Mouse (Mus musculus): ENCODE results near the gene Cbr4. TPM values are rescaled to one million over a fixed set of nuclear protein-coding genes. Genes with fewer than 3 reads are reported as not detected.

Cbr4 gene
- polyA plus RNA-seq, 1 experiment from 2014 or later = 29.5 TPM

GRCm38 (mm10) chr8:61459763-61460162, 27.8 kb upstream of the Cbr4 start:
- DNase-seq (ENCODE audit: low spot score) (no peak), ATAC-seq (ENCODE audit: insufficient number of reproducible peaks, low FRiP score, low TSS enrichment, low read depth) (no peak)
- no peak overlapping the region for H3K4me2 ChIP-seq (ENCODE audit: low read depth, severe bottlenecking)
- H3K4me1 ChIP-seq (ENCODE audit: control insufficient read depth, insufficient read depth, low read length) = no peaks in the 10 kb centered on the region
- H3K9ac ChIP-seq (ENCODE audit: low read length) = no peak overlapping the region
- H3K4me3 ChIP-seq (ENCODE audit: low read depth, low read length) = no peak overlapping the region
- no peaks in the 10 kb centered on the region for H3K36me3 ChIP-seq (ENCODE audit: control insufficient read depth, insufficient read depth, low read length)
- no peak overlapping the region for H3K27ac ChIP-seq (replicated peaks; ENCODE audit: low read depth, low read length)
- H3K9me3 ChIP-seq (ENCODE audit: control insufficient read depth, low read length) = no peaks in the 10 kb centered on the region
- H3K27me3 ChIP-seq (ENCODE audit: control insufficient read depth, insufficient read depth, low read length) = no peaks in the 10 kb centered on the region
- WGBS = 77% methylated on average over 7 of the region's 7 CpGs

- Histone ChIP-seq H3K27me3 (ENCODE audit: control insufficient read depth, insufficient read depth, low read length) (no peaks in the 10 kb centered on the region), H3K36me3 (ENCODE audit: control insufficient read depth, insufficient read depth, low read length) (no peaks in the 10 kb centered on the region), H3K9me3 (ENCODE audit: control insufficient read depth, low read length) (no peaks in the 10 kb centered on the region), H3K9ac (ENCODE audit: low read length) (no peak overlapping the region), H3K4me2 (ENCODE audit: low read depth, severe bottlenecking) (no peak overlapping the region), H3K4me3 (ENCODE audit: low read depth, low read length) (no peak overlapping the region), H3K27ac (replicated peaks; ENCODE audit: low read depth, low read length) (no peak overlapping the region), H3K4me1 (ENCODE audit: control insufficient read depth, insufficient read depth, low read length) (no peaks in the 10 kb centered on the region)
- DNase-seq (ENCODE audit: low spot score) = no peak
- 86% methylated on average over 5 of the region's 5 CpGs for WGBS
- no peak for ATAC-seq (ENCODE audit: insufficient number of reproducible peaks, low FRiP score, low TSS enrichment, low read depth)
These were observed 25.3 kb upstream of the Cbr4 start for GRCm38 (mm10) chr8:61462221-61462620.

GRCm38 (mm10) chr8:61464393-61464792, 23.1 kb upstream of the Cbr4 start:
- Histone ChIP-seq H3K36me3 (ENCODE audit: control insufficient read depth, insufficient read depth, low read length) (no peaks in the 10 kb centered on the region), H3K4me2 (ENCODE audit: low read depth, severe bottlenecking) (no peak overlapping the region), H3K4me3 (ENCODE audit: low read depth, low read length) (no peak overlapping the region), H3K9ac (ENCODE audit: low read length) (no peak overlapping the region), H3K4me1 (ENCODE audit: control insufficient read depth, insufficient read depth, low read length) (no peaks in the 10 kb centered on the region), H3K27ac (replicated peaks; ENCODE audit: low read depth, low read length) (no peak overlapping the region), H3K9me3 (ENCODE audit: control insufficient read depth, low read length) (no peaks in the 10 kb centered on the region), H3K27me3 (ENCODE audit: control insufficient read depth, insufficient read depth, low read length) (no peaks in the 10 kb centered on the region)
- ATAC-seq (ENCODE audit: insufficient number of reproducible peaks, low FRiP score, low TSS enrichment, low read depth) = no peak
- no peak for DNase-seq (ENCODE audit: low spot score)
- 82% methylated on average over 2 of the region's 2 CpGs for WGBS

- no peaks in the 10 kb centered on the region for H3K27me3 ChIP-seq (ENCODE audit: control insufficient read depth, insufficient read depth, low read length)
- H3K4me3 ChIP-seq (ENCODE audit: low read depth, low read length) = no peak overlapping the region
- H3K36me3 ChIP-seq (ENCODE audit: control insufficient read depth, insufficient read depth, low read length) = no peaks in the 10 kb centered on the region
- no peak overlapping the region for H3K27ac ChIP-seq (replicated peaks; ENCODE audit: low read depth, low read length)
- no peaks in the 10 kb centered on the region for H3K9me3 ChIP-seq (ENCODE audit: control insufficient read depth, low read length)
- DNase-seq (ENCODE audit: low spot score) (no peak), ATAC-seq (ENCODE audit: insufficient number of reproducible peaks, low FRiP score, low TSS enrichment, low read depth) (no peak)
- H3K4me1 ChIP-seq (ENCODE audit: control insufficient read depth, insufficient read depth, low read length) = no peaks in the 10 kb centered on the region
- H3K4me2 ChIP-seq (ENCODE audit: low read depth, severe bottlenecking) = no peak overlapping the region
- H3K9ac ChIP-seq (ENCODE audit: low read length) = no peak overlapping the region
- WGBS = 91% methylated on average over 15 of the region's 15 CpGs
These were observed 20.6 kb upstream of the Cbr4 start for GRCm38 (mm10) chr8:61466696-61467552.

- Histone ChIP-seq H3K9me3 (ENCODE audit: control insufficient read depth, low read length) (no peaks in the 10 kb centered on the region), H3K4me3 (ENCODE audit: low read depth, low read length) (no peak overlapping the region), H3K9ac (ENCODE audit: low read length) (no peak overlapping the region), H3K27me3 (ENCODE audit: control insufficient read depth, insufficient read depth, low read length) (no peaks in the 10 kb centered on the region), H3K36me3 (ENCODE audit: control insufficient read depth, insufficient read depth, low read length) (no peaks in the 10 kb centered on the region), H3K4me1 (ENCODE audit: control insufficient read depth, insufficient read depth, low read length) (no peaks in the 10 kb centered on the region), H3K27ac (replicated peaks; ENCODE audit: low read depth, low read length) (no peak overlapping the region), H3K4me2 (ENCODE audit: low read depth, severe bottlenecking) (no peak overlapping the region)
- 94% methylated on average over 3 of the region's 3 CpGs for WGBS
- ATAC-seq (ENCODE audit: insufficient number of reproducible peaks, low FRiP score, low TSS enrichment, low read depth) = no peak
- no peak for DNase-seq (ENCODE audit: low spot score)
These were observed 20.1 kb upstream of the Cbr4 start for GRCm38 (mm10) chr8:61467553-61467815.

GRCm38 (mm10) chr8:61470213-61470612, 17.3 kb upstream of the Cbr4 start:
- no peak overlapping the region for H3K9ac ChIP-seq (ENCODE audit: low read length)
- no peak overlapping the region for H3K27ac ChIP-seq (replicated peaks; ENCODE audit: low read depth, low read length)
- no peak overlapping the region for H3K4me3 ChIP-seq (ENCODE audit: low read depth, low read length)
- no peak overlapping the region for H3K4me2 ChIP-seq (ENCODE audit: low read depth, severe bottlenecking)
- no peaks in the 10 kb centered on the region for H3K9me3 ChIP-seq (ENCODE audit: control insufficient read depth, low read length)
- no peaks in the 10 kb centered on the region for H3K36me3 ChIP-seq (ENCODE audit: control insufficient read depth, insufficient read depth, low read length)
- H3K4me1 ChIP-seq (ENCODE audit: control insufficient read depth, insufficient read depth, low read length) = no peaks in the 10 kb centered on the region
- no peaks in the 10 kb centered on the region for H3K27me3 ChIP-seq (ENCODE audit: control insufficient read depth, insufficient read depth, low read length)
- WGBS = 84% methylated on average over 4 of the region's 4 CpGs
- DNase-seq (ENCODE audit: low spot score) = no peak
- ATAC-seq (ENCODE audit: insufficient number of reproducible peaks, low FRiP score, low TSS enrichment, low read depth) = no peak

GRCm38 (mm10) chr8:61475251-61475673, 12.3 kb upstream of the Cbr4 start:
- WGBS = 67% methylated on average over 6 of the region's 6 CpGs
- Histone ChIP-seq H3K36me3 (ENCODE audit: control insufficient read depth, insufficient read depth, low read length) (no peaks in the 10 kb centered on the region), H3K9me3 (ENCODE audit: control insufficient read depth, low read length) (no peaks in the 10 kb centered on the region), H3K27ac (replicated peaks; ENCODE audit: low read depth, low read length) (no peak overlapping the region), H3K27me3 (ENCODE audit: control insufficient read depth, insufficient read depth, low read length) (no peaks in the 10 kb centered on the region), H3K4me1 (ENCODE audit: control insufficient read depth, insufficient read depth, low read length) (no peaks in the 10 kb centered on the region), H3K9ac (ENCODE audit: low read length) (no peak overlapping the region), H3K4me2 (ENCODE audit: low read depth, severe bottlenecking) (no peak overlapping the region), H3K4me3 (ENCODE audit: low read depth, low read length) (no peak overlapping the region)
- no peak for DNase-seq (ENCODE audit: low spot score)
- no peak for ATAC-seq (ENCODE audit: insufficient number of reproducible peaks, low FRiP score, low TSS enrichment, low read depth)

- no peak overlapping the region for H3K27ac ChIP-seq (replicated peaks; ENCODE audit: low read depth, low read length)
- DNase-seq (ENCODE audit: low spot score) = no peak
- ATAC-seq (ENCODE audit: insufficient number of reproducible peaks, low FRiP score, low TSS enrichment, low read depth) = no peak
- H3K9ac ChIP-seq (ENCODE audit: low read length) = no peak overlapping the region
- no peaks in the 10 kb centered on the region for H3K9me3 ChIP-seq (ENCODE audit: control insufficient read depth, low read length)
- H3K4me2 ChIP-seq (ENCODE audit: low read depth, severe bottlenecking) = no peak overlapping the region
- 93% methylated on average over 9 of the region's 9 CpGs for WGBS
- no peaks in the 10 kb centered on the region for H3K36me3 ChIP-seq (ENCODE audit: control insufficient read depth, insufficient read depth, low read length)
- no peaks in the 10 kb centered on the region for H3K27me3 ChIP-seq (ENCODE audit: control insufficient read depth, insufficient read depth, low read length)
- H3K4me3 ChIP-seq (ENCODE audit: low read depth, low read length) = no peak overlapping the region
- H3K4me1 ChIP-seq (ENCODE audit: control insufficient read depth, insufficient read depth, low read length) = no peaks in the 10 kb centered on the region
These were observed 11.4 kb upstream of the Cbr4 start for GRCm38 (mm10) chr8:61476160-61476559.

GRCm38 (mm10) chr8:61478150-61478549, 9.4 kb upstream of the Cbr4 start:
- 91% methylated on average over 4 of the region's 4 CpGs for WGBS
- Histone ChIP-seq H3K27me3 (ENCODE audit: control insufficient read depth, insufficient read depth, low read length) (no peaks in the 10 kb centered on the region), H3K27ac (replicated peaks; ENCODE audit: low read depth, low read length) (no peak overlapping the region), H3K4me3 (ENCODE audit: low read depth, low read length) (no peak overlapping the region), H3K4me1 (ENCODE audit: control insufficient read depth, insufficient read depth, low read length) (no peaks in the 10 kb centered on the region), H3K4me2 (ENCODE audit: low read depth, severe bottlenecking) (no peak overlapping the region), H3K9me3 (ENCODE audit: control insufficient read depth, low read length) (no peaks in the 10 kb centered on the region), H3K36me3 (ENCODE audit: control insufficient read depth, insufficient read depth, low read length) (no peaks in the 10 kb centered on the region), H3K9ac (ENCODE audit: low read length) (no peak overlapping the region)
- no peak for ATAC-seq (ENCODE audit: insufficient number of reproducible peaks, low FRiP score, low TSS enrichment, low read depth)
- no peak for DNase-seq (ENCODE audit: low spot score)
